Mouse (Mus musculus) heart, embryonic 14.5 days (tissue): Measurements from ENCODE around the gene C9orf72. TPM values are rescaled to one million over a fixed set of nuclear protein-coding genes. Genes with fewer than 3 reads are reported as not detected.

Experiments used
- ATAC-seq: fragments of 200-750 bp; cut with Nextera tagmentation; 2 replicates; pipeline ENCODE4 v1.8.0; 2017; ENCODE audit warnings: low read depth, moderate TSS enrichment; ENCODE audit not compliant: insufficient number of reproducible peaks, insufficient read depth, low FRiP score
- H3K27ac ChIP-seq, 2 experiments: fragments of 200-500 bp in 1 of 2; fragments of 300-500 bp in 1 of 2; sonication (generic) in 1 of 2; replicated peaks in 1 of 2; 2 replicates each; pipeline ENCODE4 v1.5.1; 2012 to 2014; ENCODE audit warnings: low read depth in 2 of 2, low read length in 2 of 2, control low read depth in 1 of 2, mild to moderate bottlenecking in 1 of 2, mixed read lengths in 1 of 2; ENCODE audit not compliant: control insufficient read depth in 1 of 2, insufficient read depth in 1 of 2
- H3K27me3 ChIP-seq: fragments of 300-500 bp; sonication (generic); 2 replicates; pipeline ENCODE4 v1.6.1; 2014; ENCODE audit warnings: mild to moderate bottlenecking, low read length, control low read depth; ENCODE audit not compliant: control insufficient read depth, insufficient read depth
- H3K36me3 ChIP-seq: fragments of 300-500 bp; sonication (generic); 2 replicates; pipeline ENCODE4 v1.6.1; 2014; ENCODE audit warnings: mild to moderate bottlenecking, control low read depth, low read length, mixed read lengths; ENCODE audit not compliant: control insufficient read depth, insufficient read depth
- H3K4me1 ChIP-seq, 2 experiments: fragments of 200-500 bp in 1 of 2; fragments of 300-500 bp in 1 of 2; sonication (generic) in 1 of 2; 2 replicates each; pipeline ENCODE4 v1.6.1; 2012 to 2014; ENCODE audit warnings: low read length in 2 of 2, control low read depth in 1 of 2, mixed read lengths in 1 of 2; ENCODE audit not compliant: control insufficient read depth in 2 of 2, insufficient read depth in 2 of 2
- H3K4me2 ChIP-seq: fragments of 300-500 bp; sonication (generic); 2 replicates; pipeline ENCODE4 v1.6.1; 2014; ENCODE audit warnings: mild to moderate bottlenecking, low read length
- H3K4me3 ChIP-seq, 2 experiments: fragments of 200-500 bp in 1 of 2; fragments of 300-500 bp in 1 of 2; sonication (generic) in 1 of 2; 2 replicates each; pipeline ENCODE4 v1.5.1; 2012 to 2014; ENCODE audit warnings: low read length in 2 of 2, mild to moderate bottlenecking in 2 of 2, control low read depth in 1 of 2, low read depth in 1 of 2, moderate library complexity in 1 of 2; ENCODE audit not compliant: control insufficient read depth in 1 of 2, insufficient read depth in 1 of 2
- H3K9ac ChIP-seq: fragments of 300-500 bp; sonication (generic); 2 replicates; pipeline ENCODE4 v1.6.1; 2014; ENCODE audit warnings: mild to moderate bottlenecking, low read length
- H3K9me3 ChIP-seq: fragments of 300-500 bp; sonication (generic); 2 replicates; pipeline ENCODE4 v1.6.1; 2016; ENCODE audit warnings: low read length, control low read depth; ENCODE audit not compliant: control insufficient read depth
- WGBS: fragments of 180-500 bp; shearing (Covaris S2); extraction: QIAGEN DNeasy Blood & Tissue Kit; methylation state at CpG from one replicate; pipeline ENCODE4 v1.1.7; 2014; 5-methylcytosine and 5-hydroxymethylcytosine counted together
- polyA plus RNA-seq: library from polyadenylated mRNA; unstranded; fragments of >200 nt; fragmentation: Nextera tagmentation; extraction: Ambion mirVana; gene quantifications from 2 replicates; pipeline ENCODE4 v1.2.1, GENCODE M21; 2014

The C9orf72 gene
- polyA plus RNA-seq, 1 experiment from 2014 or later, result 25.7 TPM

DNA sequence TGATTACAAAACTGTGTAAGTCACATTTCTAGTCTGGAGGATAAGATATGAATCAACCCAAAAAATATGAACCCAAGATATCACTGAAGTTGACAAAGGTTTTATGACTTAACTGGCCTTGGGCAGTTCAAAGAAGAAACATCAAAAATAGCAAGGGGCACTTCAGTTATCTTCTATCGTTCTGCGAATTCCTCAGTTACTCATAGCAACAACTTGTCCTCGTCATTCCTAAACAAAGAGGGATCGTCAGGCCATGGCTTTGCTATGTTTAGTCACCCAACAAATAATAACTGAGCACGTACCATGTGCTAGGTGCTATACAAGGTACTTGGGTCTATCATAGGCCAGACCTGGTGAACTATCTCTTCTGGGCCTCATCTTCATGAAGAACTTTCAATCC lies 79.4 kb downstream of the C9orf72 start:
- H3K4me3 ChIP-seq, result no peak overlapping the region
- no peak for ATAC-seq
- WGBS, result 58% methylated on average over 5 of the region's 5 CpGs

GRCm38 (mm10) chr4:35145726-35146125 lies 80.2 kb downstream of the C9orf72 start:
- H3K9ac ChIP-seq, result no peak overlapping the region
- H3K4me2 ChIP-seq, result no peak overlapping the region
- 87% methylated on average over 10 of the region's 10 CpGs for WGBS
- H3K9me3 ChIP-seq, result no peaks in the 10 kb centered on the region
- no peaks in the 10 kb centered on the region for H3K36me3 ChIP-seq
- H3K27me3 ChIP-seq, result no peaks in the 10 kb centered on the region
- H3K27ac ChIP-seq, result no peak overlapping the region
- H3K4me1 ChIP-seq, result no peaks in the 10 kb centered on the region
- no peak overlapping the region for H3K4me3 ChIP-seq
- no peak for ATAC-seq

More for the DNA sequence above, 79.4 kb downstream of the C9orf72 start:
- Histone ChIP-seq H3K27ac (no peak overlapping the region), H3K4me2 (no peak overlapping the region), H3K9ac (no peak overlapping the region), H3K36me3 (no peaks in the 10 kb centered on the region), H3K4me1 (no peaks in the 10 kb centered on the region), H3K9me3 (no peaks in the 10 kb centered on the region), H3K27me3 (no peaks in the 10 kb centered on the region)

DNA sequence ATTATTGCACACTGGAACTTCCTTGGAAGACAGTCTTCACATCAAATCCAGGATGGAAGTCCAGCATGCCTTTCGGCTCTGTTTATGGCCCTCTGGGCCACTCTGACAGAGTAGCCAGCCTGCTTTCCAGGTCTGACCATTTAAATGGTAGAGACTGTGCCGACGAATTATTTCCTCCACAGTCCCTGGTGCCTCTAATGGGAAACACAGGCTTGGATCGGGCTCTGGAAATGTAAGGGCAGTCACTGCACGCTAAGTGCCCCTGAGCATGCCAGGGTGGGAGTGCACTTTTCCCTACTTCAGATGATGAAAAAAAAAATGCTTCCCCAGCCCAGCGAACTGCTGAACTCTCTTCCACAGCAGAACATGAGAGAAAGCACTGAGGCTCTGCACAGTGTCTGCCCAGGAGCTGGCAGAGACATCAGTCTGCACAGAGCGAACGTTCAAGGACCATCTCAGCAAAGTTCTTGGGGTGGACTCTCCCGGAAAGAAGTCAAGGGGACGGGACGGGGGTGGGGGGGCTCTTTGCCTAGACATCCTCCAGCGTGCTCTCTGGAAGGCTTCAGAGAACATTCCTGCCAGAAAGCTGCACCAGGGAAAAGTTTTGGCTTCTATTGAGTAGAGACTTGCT lies 82.4 kb downstream of the C9orf72 start:
- Histone ChIP-seq H3K9me3 (no peaks in the 10 kb centered on the region), H3K4me3 (no peak overlapping the region), H3K27ac (no peak overlapping the region), H3K27me3 (no peaks in the 10 kb centered on the region), H3K36me3 (no peaks in the 10 kb centered on the region), H3K4me2 (no peak overlapping the region), H3K4me1 (no peaks in the 10 kb centered on the region), H3K9ac (no peak overlapping the region)
- 49% methylated on average over 12 of the region's 12 CpGs for WGBS
- no peak for ATAC-seq

Other genes with a start within 250 kb of the C9orf72 start
- not detected in 2 replicates for gene Ifnk, start 74.1 kb downstream of the C9orf72 start, polyA plus RNA-seq
- gene Mob3b, start 68.7 kb downstream of the C9orf72 start, polyA plus RNA-seq, result 2.2 and 3.5 TPM in 2 replicates